Mouse (Mus musculus) neural tube, embryonic 11.5 days (tissue): Measurements from ENCODE around the gene Scaf1. TPM values are rescaled to one million over a fixed set of nuclear protein-coding genes. Genes with fewer than 3 reads are reported as not detected.

ENCODE experiments used
- ATAC-seq: fragments of 200-750 bp; cut with Nextera tagmentation; 2 replicates; pipeline ENCODE4 v1.8.0; 2017; ENCODE audit warnings: moderate number of reproducible peaks, mild to moderate bottlenecking, moderate TSS enrichment, moderate library complexity; ENCODE audit not compliant: insufficient read depth, low FRiP score, low TSS enrichment
- DNase-seq: peaks from one replicate; pipeline ENCODE4 v3.0.0-alpha.2; 2015; ENCODE audit warnings: low spot score
- H3K27ac ChIP-seq: fragments of 300-500 bp; sonication (generic); 2 replicates; pipeline ENCODE4 v1.5.1; 2014; ENCODE audit warnings: low read depth, mild to moderate bottlenecking, low read length
- H3K27me3 ChIP-seq: fragments of 300-500 bp; sonication (generic); 2 replicates; pipeline ENCODE4 v1.6.1; 2014; ENCODE audit warnings: mild to moderate bottlenecking, low read length, mixed read lengths; ENCODE audit not compliant: control insufficient read depth, insufficient read depth
- H3K36me3 ChIP-seq: fragments of 300-500 bp; sonication (generic); 2 replicates; pipeline ENCODE4 v1.6.1; 2014; ENCODE audit warnings: mild to moderate bottlenecking, low read length, moderate library complexity, mixed read lengths; ENCODE audit not compliant: control insufficient read depth, insufficient read depth
- H3K4me1 ChIP-seq: fragments of 300-500 bp; sonication (generic); 2 replicates; pipeline ENCODE4 v1.6.1; 2014; ENCODE audit warnings: low read length, mixed read lengths; ENCODE audit not compliant: control insufficient read depth, insufficient read depth
- H3K4me2 ChIP-seq: fragments of 300-500 bp; sonication (generic); 2 replicates; pipeline ENCODE4 v1.6.1; 2014; ENCODE audit warnings: low read depth, mild to moderate bottlenecking, moderate library complexity
- H3K4me3 ChIP-seq: fragments of 300-500 bp; sonication (generic); 2 replicates; pipeline ENCODE4 v1.5.1; 2014; ENCODE audit warnings: low read depth, low read length
- H3K9ac ChIP-seq: fragments of 300-500 bp; sonication (generic); 2 replicates; pipeline ENCODE4 v1.6.1; 2014; ENCODE audit warnings: mild to moderate bottlenecking, low read length
- H3K9me3 ChIP-seq: fragments of 300-500 bp; sonication (generic); 2 replicates; pipeline ENCODE4 v1.6.1; 2016; ENCODE audit warnings: low read length; ENCODE audit not compliant: control insufficient read depth
- WGBS: fragments of 180-500 bp; shearing (Covaris S2); extraction: QIAGEN DNeasy Blood & Tissue Kit; methylation state at CpG from one replicate; pipeline ENCODE4 v1.1.7; 2014; 5-methylcytosine and 5-hydroxymethylcytosine counted together
- polyA plus RNA-seq: library from polyadenylated mRNA; unstranded; fragments of >200 nt; fragmentation: Nextera tagmentation; extraction: Ambion mirVana; gene quantifications from 2 replicates; pipeline ENCODE4 v1.2.1, GENCODE M21; 2014

Scaf1 gene
- polyA plus RNA-seq, 1 experiment from 2014 or later, result 54.7 TPM

DNA sequence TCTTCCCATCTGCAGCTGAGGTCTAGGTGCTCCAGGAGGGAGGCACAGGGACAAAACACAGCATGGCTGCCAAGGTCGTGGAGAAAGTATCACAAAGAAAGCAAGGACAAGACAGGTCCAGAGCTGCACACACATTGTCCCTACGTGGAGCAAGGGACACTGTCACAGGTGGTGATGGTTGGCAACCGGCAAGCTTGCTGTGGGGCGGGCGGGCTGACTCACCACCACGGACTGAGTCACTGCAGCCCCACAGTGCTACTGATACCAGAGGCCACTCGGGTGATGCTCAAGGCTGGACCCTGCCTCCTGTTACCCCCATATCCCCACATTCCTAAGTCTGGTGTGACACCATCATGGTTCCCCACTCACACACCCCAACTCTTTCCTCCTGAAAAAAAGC is 13.7 kb downstream of the Scaf1 start:
- Histone ChIP-seq H3K27me3 (no peaks in the 10 kb centered on the region), H3K27ac (no peak overlapping the region), H3K36me3 (peaks cover 59% of the 10 kb centered on the region), H3K4me1 (peaks cover 7% of the 10 kb centered on the region), H3K9me3 (no peaks in the 10 kb centered on the region), H3K4me3 (no peak overlapping the region), H3K9ac (no peak overlapping the region), H3K4me2 (no peak overlapping the region)
- ATAC-seq (no peak), DNase-seq (no peak)
- 91% methylated on average over 7 of the region's 7 CpGs for WGBS

DNA sequence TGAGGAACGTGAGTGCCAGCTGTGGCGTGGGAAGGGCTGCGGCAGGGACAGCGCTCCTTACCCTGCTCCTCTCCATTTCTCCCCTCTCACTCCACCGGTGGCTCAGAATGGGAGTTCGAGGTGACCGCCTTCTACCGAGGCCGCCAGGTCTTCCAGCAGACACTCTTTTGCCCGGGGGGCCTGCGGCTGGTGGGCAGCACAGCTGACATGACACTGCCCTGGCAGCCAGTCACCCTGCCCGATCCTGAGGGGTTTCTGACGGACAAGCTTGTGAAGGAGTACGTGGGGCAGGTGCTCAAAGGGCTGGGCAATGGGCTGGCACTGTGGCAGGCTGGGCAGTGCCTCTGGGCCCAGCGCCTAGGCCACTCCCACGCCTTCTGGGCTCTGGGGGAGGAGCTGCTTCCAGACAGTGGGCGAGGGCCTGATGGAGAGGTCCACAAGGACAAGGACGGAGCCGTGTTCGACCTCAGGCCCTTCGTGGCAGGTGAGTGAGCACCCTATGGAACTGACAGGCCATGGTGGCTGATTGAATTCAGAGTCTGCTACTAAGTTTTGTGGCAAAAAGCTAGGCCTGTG is 15.5 kb downstream of the Scaf1 start:
- Histone ChIP-seq H3K9ac (no peak overlapping the region), H3K4me2 (no peak overlapping the region), H3K36me3 (peaks cover 42% of the 10 kb centered on the region), H3K9me3 (no peaks in the 10 kb centered on the region), H3K4me1 (peaks cover 13% of the 10 kb centered on the region), H3K27ac (no peak overlapping the region), H3K4me3 (no peak overlapping the region), H3K27me3 (no peaks in the 10 kb centered on the region)
- ATAC-seq (no peak), DNase-seq (no peak)
- WGBS, result 91% methylated on average over 21 of the region's 21 CpGs

DNA sequence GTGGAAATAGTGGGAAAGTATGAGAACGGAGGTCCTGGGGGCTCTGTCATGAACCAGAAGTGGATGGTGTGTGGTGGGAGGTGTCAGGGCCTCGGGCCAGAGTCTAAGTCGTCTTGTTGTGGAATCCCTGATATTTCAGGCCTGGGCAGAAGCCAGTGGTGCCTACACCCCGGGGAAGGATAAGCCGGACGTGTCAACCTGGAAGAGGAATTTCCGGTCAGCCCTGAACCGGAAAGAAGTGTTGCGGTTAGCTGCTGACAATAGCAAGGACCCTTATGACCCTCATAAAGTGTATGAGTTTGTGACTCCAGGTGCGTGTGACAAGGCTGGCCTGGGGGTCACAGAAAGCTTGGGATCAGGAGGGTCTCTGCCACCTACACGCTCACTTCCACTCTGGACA is 16.4 kb downstream of the Scaf1 start:
- H3K36me3 ChIP-seq, result peaks cover 37% of the 10 kb centered on the region
- 84% methylated on average over 11 of the region's 11 CpGs for WGBS
- ATAC-seq (no peak), DNase-seq (no peak)
- H3K4me1 ChIP-seq, result peaks cover 13% of the 10 kb centered on the region
- no peaks in the 10 kb centered on the region for H3K27me3 ChIP-seq
- H3K9ac ChIP-seq, result no peak overlapping the region
- no peak overlapping the region for H3K4me2 ChIP-seq
- no peak overlapping the region for H3K27ac ChIP-seq
- H3K9me3 ChIP-seq, result no peaks in the 10 kb centered on the region
- H3K4me3 ChIP-seq, result no peak overlapping the region

GRCm38 (mm10) chr7:44998501-44998955 is 17.6 kb downstream of the Scaf1 start, which contains the start of gene Bcl2l12:
Gene Bcl2l12, minus strand, starts transcription at chr7:44998712.
- Histone ChIP-seq H3K4me1 (peaks cover 13% of the 10 kb centered on the region), H3K27ac (peak within 1 kb of the TSS; percentile 54), H3K36me3 (peaks cover 32% of the 10 kb centered on the region), H3K27me3 (no peaks in the 10 kb centered on the region), H3K9ac (peak within 1 kb of the TSS; percentile 65), H3K4me3 (peak within 1 kb of the TSS; percentile 70), H3K4me2 (peak within 1 kb of the TSS; percentile 88), H3K9me3 (no peaks in the 10 kb centered on the region)
- no peak for ATAC-seq
- WGBS, result 5% methylated on average over 18 of the region's 18 CpGs
- DNase-seq, result peak; percentile 37

DNA sequence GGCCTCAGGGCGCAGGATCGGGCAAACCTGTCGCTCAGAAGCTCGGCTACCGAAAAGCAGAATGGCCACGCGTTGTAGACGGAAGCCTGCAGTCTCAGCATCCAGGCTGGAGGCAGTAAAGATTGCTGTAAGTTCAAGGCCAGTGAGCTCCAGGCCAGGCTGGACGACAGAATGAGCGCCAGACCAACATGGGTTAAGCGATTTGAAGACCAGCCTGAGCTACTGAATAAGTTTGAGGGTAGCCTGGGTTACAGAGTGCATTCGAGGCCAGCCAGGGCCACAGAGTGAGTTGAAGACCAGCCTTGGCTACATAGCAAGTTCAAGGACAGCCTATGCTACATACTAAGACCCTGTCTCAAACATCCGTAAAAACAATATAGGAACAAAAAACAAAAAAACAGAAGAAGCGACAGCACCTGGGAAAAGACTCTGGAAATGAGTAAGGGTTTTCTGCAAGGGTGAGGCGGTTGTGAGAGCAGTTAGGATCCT is 18.2 kb downstream of the Scaf1 start:
- H3K36me3 ChIP-seq, result peaks cover 26% of the 10 kb centered on the region
- H3K27ac ChIP-seq, result peak overlapping the region; percentile 54
- H3K27me3 ChIP-seq, result no peaks in the 10 kb centered on the region
- peaks cover 13% of the 10 kb centered on the region for H3K4me1 ChIP-seq
- ATAC-seq (peak; percentile 16; the same call in 1 of the 2 replicates), DNase-seq (no peak)
- H3K9ac ChIP-seq, result peak overlapping the region; percentile 65
- no peaks in the 10 kb centered on the region for H3K9me3 ChIP-seq
- 3% methylated on average over 15 of the region's 15 CpGs for WGBS
- H3K4me3 ChIP-seq, result peak overlapping the region; percentile 70
- H3K4me2 ChIP-seq, result peak overlapping the region; percentile 88

GRCm38 (mm10) chr7:44997231-44997939 is 18.8 kb downstream of the Scaf1 start, which contains the start of gene Irf3:
Gene Irf3, plus strand, starts transcription at chr7:44997648.
- Histone ChIP-seq H3K27me3 (no peaks in the 10 kb centered on the region), H3K4me2 (peak within 1 kb of the TSS; percentile 88), H3K36me3 (peaks cover 25% of the 10 kb centered on the region), H3K27ac (peak within 1 kb of the TSS; percentile 54), H3K4me3 (peak within 1 kb of the TSS; percentile 70), H3K9me3 (no peaks in the 10 kb centered on the region), H3K9ac (peak within 1 kb of the TSS; percentile 65), H3K4me1 (peaks cover 13% of the 10 kb centered on the region)
- under 1% methylated on average over 43 of the region's 43 CpGs for WGBS
- peak; percentile 95 for DNase-seq
- ATAC-seq, result peak; percentile 89

DNA sequence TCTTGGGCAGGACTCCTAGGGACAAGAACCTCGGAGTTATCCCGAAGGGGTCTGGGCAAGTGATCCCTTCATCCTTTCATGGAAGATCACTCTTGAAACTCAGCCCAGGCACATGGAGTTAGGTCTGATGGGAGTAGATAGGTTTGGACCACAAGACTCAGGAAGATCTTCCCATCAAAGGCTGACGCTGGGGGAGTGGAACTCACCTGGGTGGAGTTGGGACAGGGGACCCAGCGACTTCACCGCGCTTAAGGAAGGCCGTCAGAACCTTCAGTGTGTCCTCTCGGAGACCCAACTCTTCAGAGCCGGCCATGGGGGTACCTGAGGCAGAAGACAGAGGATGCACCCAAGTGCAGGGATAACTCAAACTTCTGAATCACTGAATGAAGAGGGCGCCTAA is 19.5 kb downstream of the Scaf1 start:
- Histone ChIP-seq H3K9me3 (no peaks in the 10 kb centered on the region), H3K4me2 (peak overlapping the region; percentile 88), H3K4me1 (peaks cover 13% of the 10 kb centered on the region), H3K4me3 (peak overlapping the region; percentile 70), H3K27ac (no peak overlapping the region), H3K9ac (peak overlapping the region; percentile 65), H3K36me3 (peaks cover 21% of the 10 kb centered on the region), H3K27me3 (no peaks in the 10 kb centered on the region)
- 21% methylated on average over 10 of the region's 10 CpGs for WGBS
- DNase-seq (no peak), ATAC-seq (no peak)

GRCm38 (mm10) chr7:44986879-44987718 is 29.1 kb downstream of the Scaf1 start:
- peaks cover 8% of the 10 kb centered on the region for H3K4me1 ChIP-seq
- peak overlapping the region; percentile 93 for H3K4me3 ChIP-seq
- H3K4me2 ChIP-seq, result peak overlapping the region; percentile 53
- under 1% methylated on average over 29 of the region's 29 CpGs for WGBS
- H3K27me3 ChIP-seq, result no peaks in the 10 kb centered on the region
- H3K36me3 ChIP-seq, result peaks cover 6% of the 10 kb centered on the region
- H3K9me3 ChIP-seq, result no peaks in the 10 kb centered on the region
- H3K27ac ChIP-seq, result peak overlapping the region; percentile 88
- peak overlapping the region; percentile 82 for H3K9ac ChIP-seq
- ATAC-seq (peak; percentile 25; the same call in 1 of the 2 replicates), DNase-seq (peak; percentile 26)
